Mouse (Mus musculus) heart, embryonic 12.5 days (tissue): ENCODE measurements at regions not wholly inside any gene's neighbourhood (a gene's known extent, or its start where the extent isn't known, plus 50 kb on each side); places are given as distances from the start of the nearest gene placed in this dataset.

Experiments used
- ATAC-seq: fragments of 200-750 bp; cut with Nextera tagmentation; 2 replicates; pipeline ENCODE4 v1.8.0; 2017; ENCODE audit warnings: moderate TSS enrichment, moderate library complexity; ENCODE audit not compliant: insufficient number of reproducible peaks, low FRiP score
- H3K27ac ChIP-seq: fragments of 300-500 bp; sonication (generic); 2 replicates; pipeline ENCODE4 v1.5.1; 2016; ENCODE audit warnings: mild to moderate bottlenecking, moderate library complexity; ENCODE audit not compliant: poor library complexity, severe bottlenecking
- H3K27me3 ChIP-seq: fragments of 300-500 bp; sonication (generic); replicated peaks from 2 replicates; pipeline ENCODE4 v1.6.1; 2016; ENCODE audit warnings: mild to moderate bottlenecking, moderate library complexity
- H3K36me3 ChIP-seq: fragments of 300-500 bp; sonication (generic); 2 replicates; pipeline ENCODE4 v1.6.1; 2016; ENCODE audit warnings: mild to moderate bottlenecking, moderate library complexity
- H3K4me1 ChIP-seq: fragments of 300-500 bp; sonication (generic); replicated peaks from 2 replicates; pipeline ENCODE4 v1.6.1; 2016; ENCODE audit warnings: mild to moderate bottlenecking
- H3K4me2 ChIP-seq: fragments of 300-500 bp; sonication (generic); 2 replicates; pipeline ENCODE4 v1.6.1; 2016; ENCODE audit warnings: mild to moderate bottlenecking, moderate library complexity
- H3K4me3 ChIP-seq: fragments of 300-500 bp; sonication (generic); 2 replicates; pipeline ENCODE4 v1.5.1; 2016; ENCODE audit warnings: mild to moderate bottlenecking
- H3K9ac ChIP-seq: fragments of 300-500 bp; sonication (generic); 2 replicates; pipeline ENCODE4 v1.6.1; 2016; ENCODE audit warnings: mild to moderate bottlenecking, moderate library complexity
- H3K9me3 ChIP-seq: fragments of 300-500 bp; sonication (generic); replicated peaks from 2 replicates; pipeline ENCODE4 v1.6.1; 2016; ENCODE audit warnings: mild to moderate bottlenecking, moderate library complexity
- WGBS: fragments of 180-500 bp; shearing (Covaris S2); methylation state at CpG from one replicate; pipeline ENCODE4 v1.1.7; 2016; 5-methylcytosine and 5-hydroxymethylcytosine counted together

DNA sequence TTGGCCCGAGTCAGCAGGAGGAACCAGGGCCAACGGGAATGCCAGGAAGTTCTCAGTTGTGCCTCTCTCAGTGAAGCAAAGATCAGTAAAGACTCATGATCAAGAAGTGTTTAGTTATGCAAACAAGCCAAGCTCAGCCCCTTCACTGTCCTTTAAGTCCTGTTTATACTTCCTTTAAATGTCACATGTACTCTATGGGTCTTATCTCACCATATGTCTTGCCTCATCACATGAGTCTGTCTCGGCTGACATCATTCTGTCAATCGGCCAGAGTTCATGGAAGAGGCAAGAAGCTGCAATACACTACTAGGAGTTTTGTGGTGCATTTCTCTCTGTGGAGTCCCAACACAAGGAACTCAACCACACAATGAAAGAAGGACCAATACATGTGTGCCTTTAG is 71.8 kb downstream of the Scp2d1 start:
- 62% methylated on average over 4 of the region's 4 CpGs for WGBS
- Histone ChIP-seq H3K4me1 (no peaks in the 10 kb centered on the region), H3K27me3 (no peaks in the 10 kb centered on the region), H3K9me3 (no peaks in the 10 kb centered on the region), H3K4me2 (no peak overlapping the region), H3K27ac (no peak overlapping the region), H3K9ac (no peak overlapping the region), H3K4me3 (no peak overlapping the region), H3K36me3 (no peaks in the 10 kb centered on the region)
- ATAC-seq = no peak

GRCm38 (mm10) chr2:144896430-144896829 is 73.0 kb downstream of the Scp2d1 start:
- Histone ChIP-seq H3K36me3 (no peaks in the 10 kb centered on the region), H3K9ac (no peak overlapping the region), H3K4me3 (no peak overlapping the region), H3K9me3 (no peaks in the 10 kb centered on the region), H3K4me1 (no peaks in the 10 kb centered on the region), H3K27ac (no peak overlapping the region), H3K27me3 (no peaks in the 10 kb centered on the region), H3K4me2 (no peak overlapping the region)
- ATAC-seq = no peak
- 54% methylated on average over 2 of the region's 2 CpGs for WGBS

- WGBS = 31% methylated on average over 6 of the region's 6 CpGs
Observed at GRCm38 (mm10) chr2:144906786-144907185, 83.3 kb downstream of the Scp2d1 start.

DNA sequence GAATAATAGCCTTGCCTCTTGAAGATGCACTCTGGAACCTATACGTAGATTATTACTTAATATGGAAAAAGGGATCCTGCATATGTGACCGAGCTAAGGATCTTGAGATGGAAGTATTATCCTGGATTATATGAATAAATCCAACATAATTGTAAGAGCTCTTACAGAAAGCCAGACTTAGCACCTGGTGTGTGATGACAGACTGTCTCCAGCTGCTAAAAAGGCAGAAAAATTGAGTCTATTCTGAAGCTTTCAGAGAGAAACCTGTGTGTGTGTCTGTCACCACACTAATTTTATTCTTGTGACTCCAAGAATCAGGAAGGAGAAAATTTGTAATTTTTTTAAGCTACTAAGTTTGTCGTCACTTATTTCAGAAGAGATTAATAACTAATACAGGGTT is 122.4 kb downstream of the Scp2d1 start:
- H3K9ac ChIP-seq = no peak overlapping the region
- no peaks in the 10 kb centered on the region for H3K36me3 ChIP-seq
- H3K4me2 ChIP-seq = no peak overlapping the region
- 77% methylated on average over 3 of the region's 3 CpGs for WGBS
- H3K4me1 ChIP-seq = no peaks in the 10 kb centered on the region
- no peak for ATAC-seq
- H3K4me3 ChIP-seq = no peak overlapping the region
- no peak overlapping the region for H3K27ac ChIP-seq
- H3K9me3 ChIP-seq = no peaks in the 10 kb centered on the region
- no peaks in the 10 kb centered on the region for H3K27me3 ChIP-seq

More at GRCm38 (mm10) chr2:144906786-144907185, 83.3 kb downstream of the Scp2d1 start:
- Histone ChIP-seq H3K4me3 (no peak overlapping the region), H3K4me2 (peak overlapping the region; percentile 33; the same call in 1 of the 2 replicates), H3K27ac (no peak overlapping the region), H3K4me1 (peaks cover 8% of the 10 kb centered on the region), H3K27me3 (no peaks in the 10 kb centered on the region), H3K36me3 (no peaks in the 10 kb centered on the region), H3K9ac (no peak overlapping the region), H3K9me3 (no peaks in the 10 kb centered on the region)
- no peak for ATAC-seq

- Histone ChIP-seq H3K9me3 (no peaks in the 10 kb centered on the region), H3K4me3 (no peak overlapping the region), H3K36me3 (no peaks in the 10 kb centered on the region), H3K4me1 (no peaks in the 10 kb centered on the region), H3K27me3 (no peaks in the 10 kb centered on the region), H3K4me2 (no peak overlapping the region), H3K27ac (no peak overlapping the region), H3K9ac (no peak overlapping the region)
- WGBS = 89% methylated on average over 1 of the region's 1 CpGs
- no peak for ATAC-seq
Observed at GRCm38 (mm10) chr2:144946468-144946867, 123.0 kb downstream of the Scp2d1 start.

DNA sequence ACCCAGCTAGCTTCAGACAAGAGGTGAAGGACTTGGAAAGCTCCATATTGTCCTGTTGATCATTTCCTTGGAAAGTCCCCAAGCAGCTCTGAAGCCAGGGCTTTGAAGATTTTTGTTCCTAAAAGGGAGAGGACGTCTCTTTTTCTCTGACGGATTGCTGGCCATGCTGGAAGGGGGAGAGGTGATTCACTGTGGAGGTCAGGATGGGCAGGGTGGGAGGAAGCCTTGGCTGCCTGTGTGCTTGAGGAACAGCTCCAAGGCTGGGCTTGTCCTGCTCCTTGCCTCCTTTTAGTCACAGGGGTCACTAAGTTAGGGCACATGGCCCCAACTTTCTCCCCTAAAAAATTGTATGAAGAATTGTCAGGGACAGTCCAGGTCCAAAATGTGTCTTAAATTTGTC is 125.8 kb downstream of the Scp2d1 start:
- Histone ChIP-seq H3K27me3 (no peaks in the 10 kb centered on the region), H3K9ac (no peak overlapping the region), H3K4me1 (no peaks in the 10 kb centered on the region), H3K27ac (no peak overlapping the region), H3K4me2 (no peak overlapping the region), H3K9me3 (no peaks in the 10 kb centered on the region), H3K4me3 (no peak overlapping the region), H3K36me3 (no peaks in the 10 kb centered on the region)
- ATAC-seq = no peak
- 36% methylated on average over 2 of the region's 2 CpGs for WGBS
